Mouse (Mus musculus): Measurements from ENCODE around the gene Nfe2. TPM values are rescaled to one million over a fixed set of nuclear protein-coding genes. Genes with fewer than 3 reads are reported as not detected.
"Not testable (repeated sequence)": the region's sequence is repeated elsewhere in the genome, so short reads cannot be mapped to it uniquely, and the experiment has no call there.

Gene Nfe2
- total RNA-seq, 2 experiments from 2014 or later: 0.67 TPM; not detected in 1

DNA sequence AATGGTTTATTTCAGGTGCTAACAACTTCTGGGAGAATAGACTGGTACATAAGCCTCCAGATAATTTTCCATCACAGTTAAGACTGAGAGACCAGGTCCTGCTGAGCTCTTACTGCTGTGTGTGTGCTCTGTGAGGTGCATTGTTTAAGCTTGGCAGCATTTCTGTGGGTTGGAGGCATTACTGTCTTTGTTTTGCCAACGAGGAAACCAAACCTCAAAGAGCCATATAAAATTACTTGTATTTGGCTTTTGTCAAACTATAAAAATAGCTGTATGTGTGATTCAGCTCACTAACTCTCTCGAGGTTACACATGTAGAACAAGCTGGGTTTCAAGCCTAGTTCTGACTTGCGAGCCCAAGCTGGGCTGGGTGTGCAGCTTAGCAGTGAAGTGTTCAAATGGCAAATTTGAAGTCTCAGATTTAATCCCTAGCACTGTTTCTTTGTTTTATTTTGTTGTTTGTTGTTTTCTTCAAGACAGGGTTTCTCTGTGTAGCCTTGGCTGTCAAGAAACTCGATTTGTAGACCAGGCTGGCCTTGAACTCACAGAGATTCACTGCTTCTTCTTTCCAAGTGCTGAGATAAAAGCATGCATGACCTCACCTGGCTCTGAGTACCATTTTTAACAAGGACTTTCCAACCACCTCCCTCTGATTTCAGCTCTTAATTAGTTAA lies 34.6 kb upstream of the Nfe2 start:
- DNase-seq (ENCODE audit: low spot score in 2 of 2): no peak

DNA sequence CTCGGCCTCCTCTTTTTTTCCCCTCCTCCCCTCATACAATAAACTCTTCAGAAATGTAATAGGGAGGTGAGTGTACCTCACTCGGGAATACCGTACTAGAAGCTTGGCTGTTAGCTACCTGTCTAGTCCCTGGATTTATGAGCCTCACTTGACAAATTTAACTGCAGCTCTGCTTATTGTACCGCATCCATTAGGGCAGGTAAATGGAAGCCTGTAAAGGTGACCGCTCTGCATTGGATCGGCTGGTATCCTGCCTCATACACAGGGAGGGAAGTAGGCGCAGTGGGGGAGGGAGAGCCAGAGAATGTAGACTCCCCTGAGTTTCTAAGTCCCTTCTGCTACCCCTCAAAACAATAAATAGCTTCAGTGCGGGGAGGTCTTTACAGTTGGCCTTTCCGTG lies 32.6 kb upstream of the Nfe2 start:
- DNase-seq (ENCODE audit: low spot score in 2 of 2): no peak

DNA sequence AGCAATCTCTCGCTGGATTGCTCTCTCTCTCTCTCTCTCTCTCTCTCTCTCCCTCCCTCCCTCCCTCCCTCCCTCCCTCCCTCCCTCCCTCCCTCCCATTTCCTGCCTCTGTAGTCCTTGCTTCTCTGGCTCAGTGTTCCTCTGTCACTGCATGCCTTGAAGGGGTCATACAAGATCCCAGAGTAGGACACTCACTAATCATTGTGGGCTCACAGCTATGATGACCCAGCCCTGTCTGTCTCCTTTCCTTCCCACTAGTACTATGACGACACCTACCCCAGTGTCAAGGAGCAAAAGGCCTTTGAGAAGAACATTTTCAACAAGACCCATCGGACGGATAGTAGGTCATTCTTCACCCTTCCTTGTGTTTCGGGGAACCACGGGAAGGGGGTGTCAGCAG lies 32.2 kb upstream of the Nfe2 start:
- no peak for DNase-seq (ENCODE audit: low spot score in 2 of 2)

DNA sequence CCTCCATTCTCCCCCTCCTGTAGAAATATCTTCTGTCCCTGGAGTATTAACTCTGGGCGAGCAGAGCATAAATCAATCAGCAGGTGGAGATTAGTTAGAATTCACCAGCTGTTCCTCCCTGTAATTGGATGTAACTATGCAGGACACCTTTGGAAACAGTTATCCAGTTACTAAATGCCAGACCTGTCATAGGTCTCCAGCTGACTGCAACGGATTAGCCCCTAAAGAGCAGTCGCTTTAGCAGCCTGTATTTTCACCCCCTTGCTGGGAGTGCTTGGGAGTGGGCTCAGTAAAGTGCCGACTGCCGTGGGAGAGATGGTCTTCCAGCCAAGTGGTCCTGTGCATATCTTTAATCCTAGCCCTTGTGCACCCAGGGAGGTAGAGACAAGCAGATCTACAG lies 31.4 kb upstream of the Nfe2 start:
- no peak for DNase-seq (ENCODE audit: low spot score in 2 of 2)

DNA sequence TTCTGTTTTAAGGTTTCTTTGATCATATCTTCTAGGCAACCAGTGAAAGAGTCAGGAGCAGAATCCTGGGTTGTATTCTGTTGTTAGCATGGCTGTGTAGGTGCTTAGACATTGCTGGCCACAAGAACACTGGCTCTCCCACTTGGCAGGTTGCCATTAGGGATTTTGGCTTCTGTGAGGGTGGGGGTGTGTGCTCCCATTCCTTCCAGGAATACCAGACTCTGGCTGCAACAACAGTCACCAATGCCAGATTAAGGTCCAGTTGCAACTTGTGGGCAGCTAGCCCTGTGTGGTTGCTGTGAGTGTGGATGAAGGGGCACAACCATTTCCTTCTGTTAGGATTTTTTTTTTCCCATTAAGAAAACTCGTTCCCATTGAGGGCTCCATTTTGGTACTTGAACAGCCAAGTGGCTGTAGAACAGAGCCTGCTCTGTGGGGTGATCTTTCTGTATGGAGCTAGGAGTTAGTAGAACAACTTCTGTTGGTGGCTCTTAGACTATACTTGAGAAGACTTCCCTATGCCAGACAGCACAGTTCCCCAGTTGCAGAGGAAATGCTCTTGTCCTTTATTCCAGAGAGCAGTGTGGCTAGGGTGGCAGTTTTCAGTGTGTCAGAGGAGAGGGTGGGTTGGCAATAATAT lies 27.7 kb upstream of the Nfe2 start:
- peak in 1 of 2 experiments; percentile 32 for DNase-seq (ENCODE audit: low spot score in 2 of 2)

DNA sequence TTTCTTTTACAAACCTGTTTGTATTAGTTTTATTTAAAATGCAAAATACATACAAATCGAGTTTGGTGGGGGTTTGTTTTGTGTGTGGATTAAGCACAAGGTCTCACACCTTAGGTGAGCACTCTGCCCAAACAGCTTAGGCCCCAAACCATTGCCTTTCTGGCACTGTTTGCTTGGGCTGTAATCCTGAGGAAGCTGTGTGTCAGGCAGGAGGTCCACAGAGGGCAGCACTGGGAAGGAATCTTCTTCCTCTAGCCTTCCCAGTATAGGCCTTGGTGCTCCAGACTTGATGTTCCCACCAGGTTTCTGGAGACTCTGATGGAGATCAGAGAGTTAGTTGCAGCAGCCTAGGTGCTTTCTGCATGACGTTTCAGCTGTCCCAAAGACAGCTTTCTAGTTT lies 26.4 kb upstream of the Nfe2 start:
- no peak for DNase-seq (ENCODE audit: low spot score in 2 of 2)

DNA sequence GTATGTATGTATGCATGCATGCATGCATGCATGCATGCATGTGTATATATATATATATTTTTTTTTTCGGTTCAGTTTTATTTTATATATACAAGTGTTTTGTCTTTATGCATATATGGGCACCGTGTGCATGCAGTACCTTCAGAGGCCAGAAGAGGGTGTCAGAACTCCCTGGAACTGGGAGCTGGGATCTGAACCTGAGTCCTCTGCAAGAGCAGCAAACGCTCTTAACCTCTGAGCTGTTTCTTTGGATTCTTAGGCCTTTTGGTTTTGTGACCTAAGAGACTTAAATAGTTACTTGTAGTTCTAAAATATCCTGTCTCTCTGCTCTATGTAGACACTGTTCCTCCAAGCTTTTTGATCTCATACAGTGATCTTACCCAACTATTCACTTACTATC lies 25.9 kb upstream of the Nfe2 start:
- DNase-seq (ENCODE audit: low spot score in 2 of 2): peak; percentile 52 to 63

DNA sequence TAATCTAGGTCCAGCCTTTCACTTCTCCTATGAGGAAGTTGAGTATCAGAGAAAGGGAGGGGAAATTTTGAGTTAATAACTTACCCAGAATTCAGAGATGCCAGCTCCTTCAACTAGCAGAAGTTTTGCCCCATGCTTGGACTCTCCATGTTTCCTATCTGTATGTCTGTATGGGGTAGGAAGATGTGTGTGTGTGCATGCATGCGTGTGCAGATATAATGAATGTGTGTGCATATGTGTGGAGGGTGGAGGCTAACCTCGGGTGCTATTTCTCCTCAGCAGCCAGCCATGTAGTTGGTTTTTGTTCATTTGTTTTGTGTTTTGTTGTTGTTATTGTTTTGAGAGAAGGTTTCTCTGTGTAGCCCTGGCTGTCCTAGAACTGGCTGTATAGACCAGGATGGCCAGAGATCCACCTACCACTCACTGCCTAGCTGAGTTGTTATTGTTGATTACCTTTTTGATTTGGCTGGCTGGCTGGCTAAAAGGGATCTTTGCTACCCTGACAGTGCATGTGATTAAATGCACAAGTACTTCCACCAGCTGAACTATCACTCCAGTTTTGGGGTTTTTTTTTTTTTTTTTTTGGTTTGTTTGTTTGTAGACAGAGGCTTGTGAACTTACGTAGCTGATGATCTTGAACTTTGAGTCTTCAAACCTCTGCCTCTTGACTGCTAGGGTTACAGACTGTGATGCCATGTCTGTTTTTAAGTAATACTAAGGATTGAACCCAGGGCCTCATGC lies 23.4 kb upstream of the Nfe2 start:
- DNase-seq (ENCODE audit: low spot score in 2 of 2): no peak

DNA sequence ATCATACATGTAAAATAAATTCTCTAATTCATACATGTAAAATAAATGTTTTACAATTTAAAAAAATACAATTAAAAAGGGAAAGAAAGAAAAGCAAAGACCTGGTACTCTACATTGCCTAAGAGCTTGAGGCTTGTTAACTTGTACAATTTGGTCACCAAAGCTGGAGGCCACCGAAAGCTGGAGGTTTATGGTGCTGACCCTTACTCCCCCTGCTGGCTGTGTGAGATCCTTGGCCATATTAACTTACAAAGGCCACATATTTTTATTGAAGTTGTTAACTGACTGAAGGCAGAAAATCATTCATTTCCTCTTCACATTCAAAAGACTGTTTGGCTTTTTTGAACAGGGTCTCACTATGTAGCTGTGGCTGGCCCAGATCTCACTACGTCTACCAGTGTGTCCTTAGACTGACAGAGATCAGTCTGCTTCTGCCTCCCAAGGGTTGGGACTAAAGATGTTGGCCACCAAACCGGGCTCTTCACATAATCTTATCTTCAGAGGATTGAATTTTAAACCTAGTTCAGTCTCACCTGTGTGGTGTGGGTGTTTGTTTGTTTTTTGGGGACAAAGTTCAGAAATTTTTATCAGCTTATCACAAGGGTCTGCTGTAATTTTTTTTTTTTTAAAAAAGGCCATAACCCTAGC lies 22.7 kb upstream of the Nfe2 start:
- DNase-seq (ENCODE audit: low spot score in 2 of 2): no peak

DNA sequence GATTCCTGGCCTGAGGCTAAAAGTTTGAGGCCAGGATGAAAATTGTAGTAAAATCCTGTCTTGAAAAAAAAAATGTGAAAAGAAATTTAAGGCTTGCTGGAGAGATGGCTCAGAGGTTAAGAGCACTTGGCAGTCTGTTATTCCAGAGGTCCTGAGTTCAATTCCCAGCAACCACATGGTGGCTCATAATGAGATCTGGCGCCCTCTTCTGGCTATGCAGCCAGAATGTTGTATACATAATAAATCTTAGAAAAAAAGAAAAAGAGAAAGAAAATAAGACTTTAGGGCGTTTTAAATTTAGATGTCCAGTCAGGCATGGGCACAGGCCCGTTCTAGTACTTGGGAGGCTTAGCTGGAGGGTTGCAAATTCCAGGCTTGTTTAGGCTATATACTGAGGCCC lies 21.5 kb upstream of the Nfe2 start:
- DNase-seq (ENCODE audit: low spot score in 2 of 2): no peak

DNA sequence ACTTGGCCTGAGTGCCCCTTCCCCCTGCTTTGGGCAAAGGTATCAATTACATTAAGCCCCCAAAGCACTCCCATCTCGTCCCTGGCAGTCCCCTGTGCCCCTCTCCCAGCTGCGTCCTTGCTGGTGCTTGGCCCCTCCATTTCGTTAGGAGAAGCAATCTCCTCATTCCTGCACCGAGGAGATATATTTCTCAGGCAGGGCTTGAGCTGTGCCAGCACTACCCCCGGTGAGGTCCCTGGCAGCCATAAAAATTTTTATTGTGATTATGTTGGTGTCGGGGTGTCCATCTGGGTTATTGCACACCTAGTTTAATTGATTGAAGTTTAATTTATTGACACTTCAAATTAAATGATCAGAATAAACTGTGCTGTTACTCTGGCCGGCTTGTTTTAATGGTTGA lies 19.7 kb upstream of the Nfe2 start:
- DNase-seq (ENCODE audit: low spot score in 2 of 2): no peak

DNA sequence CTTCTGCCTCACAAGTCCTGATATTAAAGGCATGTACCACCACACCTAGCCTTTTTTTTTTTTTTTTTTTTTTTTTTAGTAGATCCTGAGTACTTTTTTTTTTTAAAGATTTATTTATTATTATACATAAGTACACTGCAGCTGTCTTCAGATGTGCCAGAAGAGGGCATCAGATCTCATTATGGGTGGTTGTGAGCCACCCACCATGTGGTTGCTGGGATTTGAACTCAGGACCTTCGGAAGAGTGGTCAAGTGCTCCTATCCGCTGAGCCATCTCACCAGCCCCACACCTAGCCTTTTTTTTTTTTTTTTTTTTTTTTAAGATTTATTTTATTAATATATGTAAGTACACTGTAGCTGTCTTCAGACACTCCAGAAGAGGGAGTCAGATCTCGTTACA lies 17.7 kb upstream of the Nfe2 start:
- DNase-seq (ENCODE audit: low spot score in 2 of 2): not testable (repeated sequence)

DNA sequence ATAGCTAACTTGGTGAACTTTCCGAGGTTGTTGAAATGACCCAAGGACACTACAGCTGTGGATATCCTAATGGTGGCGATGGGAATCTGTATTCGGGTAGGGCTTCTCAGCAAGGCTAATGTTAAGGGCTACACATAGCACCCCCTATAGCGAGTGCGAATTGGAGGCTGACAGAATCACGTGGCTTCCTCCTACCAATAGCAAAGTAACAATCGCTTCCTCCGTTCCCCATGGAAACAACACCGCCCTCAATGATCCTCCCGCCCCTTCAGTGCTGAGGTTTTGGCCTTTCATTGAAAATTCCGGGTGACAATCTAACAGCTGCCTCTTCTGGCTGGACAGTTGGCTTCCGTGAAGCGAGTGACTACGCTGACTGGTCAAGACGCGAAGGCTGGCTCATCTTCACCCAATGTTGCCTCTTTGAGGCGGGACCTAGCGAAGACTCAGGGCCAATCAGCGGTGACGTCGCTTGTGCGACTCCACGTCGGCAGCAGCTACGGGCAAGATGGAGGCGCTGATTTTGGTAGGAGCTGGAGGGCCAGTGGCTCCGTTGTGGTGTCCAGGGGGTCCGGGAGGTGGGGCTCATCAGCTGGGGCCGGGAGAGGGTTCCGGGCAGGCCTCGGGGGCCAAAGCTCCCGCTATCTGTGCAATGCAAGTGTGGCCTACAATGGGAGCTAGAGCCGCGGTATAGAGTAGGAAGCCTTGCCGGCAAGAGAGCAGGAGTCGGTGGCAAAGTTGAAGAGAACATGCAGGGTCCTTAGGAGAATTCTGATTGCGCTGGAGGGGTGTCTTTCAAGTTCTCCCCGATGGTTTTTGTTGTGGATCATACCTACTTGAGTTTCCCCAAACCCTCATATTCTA lies 14.4 kb upstream of the Nfe2 start, which contains the start of gene Copz1:
Gene Copz1, plus strand, starts transcription at position 296 of the 861 bp plus-strand sequence.
- peak; percentile 81 for DNase-seq (ENCODE audit: low spot score in 2 of 2)

DNA sequence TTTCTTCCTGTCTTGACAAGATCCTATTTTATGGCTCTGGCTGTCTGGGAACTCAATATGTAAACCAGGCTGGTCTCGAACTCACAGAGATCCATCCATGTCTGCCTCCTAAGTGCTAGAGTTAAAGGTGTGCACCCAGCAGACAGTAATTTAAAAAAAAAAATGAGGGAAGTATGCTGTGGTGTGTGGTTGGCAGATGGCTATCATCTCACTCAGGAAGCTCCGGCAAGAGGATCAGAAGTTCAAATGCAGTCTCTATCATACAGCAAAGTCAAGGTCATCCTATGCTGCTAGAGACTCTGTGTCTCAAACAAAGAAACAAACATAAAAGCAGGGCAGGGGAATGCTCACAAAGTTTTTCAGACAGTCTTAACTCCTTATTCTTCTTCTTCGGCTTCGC lies 10.7 kb upstream of the Nfe2 start:
- no peak for DNase-seq (ENCODE audit: low spot score in 2 of 2)

DNA sequence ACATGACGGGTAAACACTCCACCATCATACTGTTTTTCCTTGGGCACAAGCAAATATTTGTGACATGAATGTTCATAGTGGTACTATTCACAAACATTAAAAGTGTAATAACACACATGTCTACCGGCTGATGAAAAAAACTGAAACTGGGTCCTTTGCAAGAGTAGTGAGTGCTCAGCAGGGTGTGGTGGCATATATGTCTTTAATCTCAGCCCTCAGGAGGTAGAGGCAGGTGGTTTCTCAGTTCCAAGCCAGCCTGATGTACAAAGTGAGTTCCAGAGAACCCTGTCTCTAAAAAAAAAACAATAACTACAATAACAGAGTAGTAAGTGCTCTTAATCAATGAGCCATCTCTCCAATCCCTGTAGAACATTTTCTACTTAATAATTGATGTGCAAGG lies 6.6 kb upstream of the Nfe2 start:
- no peak for DNase-seq (ENCODE audit: low spot score in 2 of 2)

DNA sequence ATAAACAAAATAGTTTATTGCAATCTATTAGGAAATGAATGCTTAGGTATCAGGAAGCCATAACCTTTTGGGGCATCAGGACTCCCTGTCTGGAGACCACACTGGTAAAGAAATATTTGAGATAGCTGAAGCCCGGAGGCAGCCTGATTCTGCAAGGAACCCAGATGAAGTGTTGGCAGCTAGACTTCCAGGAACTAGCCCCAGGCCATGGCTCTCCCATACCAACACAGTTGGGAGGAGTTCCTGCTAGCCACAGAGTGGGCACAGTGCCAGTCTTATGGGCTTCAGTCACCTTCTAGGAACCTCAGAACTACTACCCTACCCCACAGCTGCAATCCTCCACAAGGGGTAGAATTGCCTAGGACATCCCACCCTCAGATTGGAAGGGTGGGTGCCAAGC lies 1.8 kb upstream of the Nfe2 start:
- no peak for DNase-seq (ENCODE audit: low spot score in 2 of 2)

DNA sequence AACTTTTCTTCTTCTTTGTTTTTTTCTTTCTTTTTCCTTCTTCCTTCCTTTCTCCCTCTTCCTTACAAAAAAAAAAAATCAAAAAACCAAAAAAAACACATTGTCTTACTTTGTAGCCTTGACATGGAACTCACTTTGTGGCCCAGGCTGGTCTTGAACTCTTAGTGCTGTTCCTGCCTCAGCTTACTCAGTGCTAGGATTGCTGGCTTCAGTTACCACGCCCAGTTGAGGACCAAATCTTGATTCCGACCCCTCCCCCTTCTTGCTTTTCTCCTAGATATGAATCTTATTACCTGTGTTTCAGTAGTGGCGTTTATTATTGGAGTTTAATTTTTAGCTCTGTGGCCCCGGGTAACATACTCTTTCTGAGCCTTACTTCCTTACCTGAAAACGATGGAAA lies 959 bp upstream of the Nfe2 start:
- DNase-seq (ENCODE audit: low spot score in 2 of 2): no peak

DNA sequence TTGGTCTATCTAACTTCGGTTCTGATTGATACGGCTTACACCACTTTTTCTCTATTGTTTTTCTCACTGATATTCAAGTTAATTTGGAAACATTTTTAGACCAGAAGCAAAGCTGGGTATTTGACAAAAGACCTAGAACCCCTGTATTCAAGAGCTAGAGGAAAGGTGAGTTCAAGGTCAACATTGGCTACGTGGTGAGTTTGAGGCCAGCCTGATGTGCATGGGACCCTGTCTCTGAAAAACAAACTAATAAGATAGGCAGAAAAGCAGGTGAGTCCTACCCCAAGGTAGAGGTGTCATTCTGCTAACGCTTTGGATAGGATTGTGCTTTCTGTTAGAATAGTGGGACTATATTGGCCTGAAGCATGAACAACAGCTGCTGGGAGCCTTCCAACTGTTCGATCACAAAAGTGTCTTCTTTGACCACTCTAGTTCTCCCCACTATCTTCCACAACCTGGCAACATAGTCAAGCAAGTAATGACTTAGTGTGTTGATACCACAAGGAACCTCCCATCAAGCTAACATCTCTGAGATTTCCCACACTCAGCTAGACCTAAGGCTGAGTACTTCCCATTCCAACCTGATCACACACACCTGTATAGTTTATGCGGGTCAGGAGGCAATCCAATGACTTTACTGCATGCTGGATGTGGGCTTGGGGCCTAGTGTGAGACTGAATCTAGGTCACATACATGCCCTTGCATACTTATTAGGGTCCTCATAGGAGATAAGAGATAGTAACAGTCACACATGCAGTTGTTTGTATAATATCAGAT lies 1.8 kb downstream of the Nfe2 start:
- DNase-seq (ENCODE audit: low spot score in 2 of 2): no peak

DNA sequence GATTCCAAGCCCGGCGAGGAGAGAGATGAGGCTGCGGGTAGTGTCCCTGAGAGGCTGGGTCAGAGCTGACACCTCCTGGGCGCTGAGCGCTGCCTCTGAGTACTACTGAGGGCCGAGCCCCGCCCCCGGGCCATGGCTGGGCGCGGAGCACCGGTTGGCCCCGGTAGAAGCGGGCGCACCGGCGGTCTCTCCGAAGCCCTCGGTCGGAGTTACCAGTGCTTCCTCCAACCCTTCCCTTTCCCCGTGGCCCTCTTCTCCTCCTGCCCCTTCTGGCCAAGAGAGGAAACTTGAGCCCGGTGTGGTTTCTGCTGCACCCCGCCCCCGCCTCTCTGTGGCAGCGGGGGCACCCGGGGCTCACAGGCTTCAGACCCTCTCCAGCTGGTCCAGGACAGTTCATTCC lies 3.0 kb downstream of the Nfe2 start:
- peak; percentile 36 to 39 for DNase-seq (ENCODE audit: low spot score in 2 of 2)

DNA sequence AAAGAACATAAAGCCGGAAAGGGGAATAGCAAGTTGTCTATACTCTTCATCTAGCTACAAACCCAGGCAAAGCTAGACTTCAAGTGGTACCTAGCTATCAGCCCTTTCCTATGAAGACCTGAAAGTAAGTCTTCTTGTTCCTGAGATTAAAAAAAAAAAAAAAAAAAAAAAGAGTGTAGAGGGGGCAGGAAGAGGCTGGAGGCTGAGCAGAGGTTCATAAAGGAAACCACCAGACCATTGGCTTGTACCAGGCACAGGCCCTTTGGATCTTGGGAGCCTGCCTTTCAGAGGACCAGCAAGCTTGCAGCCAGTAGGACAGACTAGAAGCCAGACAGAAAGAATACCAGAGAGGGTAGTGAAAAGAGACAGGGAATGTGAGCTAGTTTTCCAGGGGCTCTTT lies 4.9 kb downstream of the Nfe2 start:
- DNase-seq (ENCODE audit: low spot score in 2 of 2): no peak
